Mouse (Mus musculus) embryonic facial prominence, embryonic 12.5 days (tissue): ENCODE measurements around the gene Hdac4. TPM values are rescaled to one million over a fixed set of nuclear protein-coding genes. Genes with fewer than 3 reads are reported as not detected.

Experiments
- ATAC-seq: fragments of 200-750 bp; cut with Nextera tagmentation; 2 replicates; pipeline ENCODE4 v1.8.0; 2017; ENCODE audit not compliant: insufficient number of reproducible peaks, insufficient read depth, low FRiP score, low TSS enrichment
- H3K27ac ChIP-seq: fragments of 300-500 bp; sonication (generic); 2 replicates; pipeline ENCODE4 v1.5.1; 2016; ENCODE audit warnings: mild to moderate bottlenecking
- H3K27me3 ChIP-seq: fragments of 300-500 bp; sonication (generic); 2 replicates; pipeline ENCODE4 v1.6.1; 2016; ENCODE audit warnings: mild to moderate bottlenecking, moderate library complexity
- H3K36me3 ChIP-seq: fragments of 300-500 bp; sonication (generic); 2 replicates; pipeline ENCODE4 v1.6.1; 2016; ENCODE audit warnings: mild to moderate bottlenecking
- H3K4me1 ChIP-seq: fragments of 300-500 bp; sonication (generic); 2 replicates; pipeline ENCODE4 v1.6.1; 2016
- H3K4me2 ChIP-seq: fragments of 300-500 bp; sonication (generic); replicated peaks from 2 replicates; pipeline ENCODE4 v1.6.1; 2016; ENCODE audit warnings: mild to moderate bottlenecking, moderate library complexity
- H3K4me3 ChIP-seq: fragments of 300-500 bp; sonication (generic); 2 replicates; pipeline ENCODE4 v1.5.1; 2016; ENCODE audit warnings: mild to moderate bottlenecking
- H3K9ac ChIP-seq: fragments of 300-500 bp; sonication (generic); 2 replicates; pipeline ENCODE4 v1.6.1; 2016; ENCODE audit warnings: mild to moderate bottlenecking, moderate library complexity
- H3K9me3 ChIP-seq: fragments of 300-500 bp; sonication (generic); 2 replicates; pipeline ENCODE4 v1.6.1; 2016; ENCODE audit warnings: mild to moderate bottlenecking, moderate library complexity
- WGBS: fragments of 180-500 bp; shearing (Covaris S2); methylation state at CpG from one replicate; pipeline ENCODE4 v1.1.7; 2016; 5-methylcytosine and 5-hydroxymethylcytosine counted together
- polyA plus RNA-seq: library from polyadenylated mRNA; unstranded; fragments of >200 nt; fragmentation: Nextera tagmentation; extraction: Ambion mirVana; gene quantifications from 2 replicates; pipeline ENCODE4 v1.2.1, GENCODE M21; 2016

The Hdac4 gene
- polyA plus RNA-seq, 1 experiment from 2014 or later: 24.2 TPM

GRCm38 (mm10) chr1:92034247-92034646, 161.3 kb downstream of the Hdac4 start:
- 86% methylated on average over 3 of the region's 3 CpGs for WGBS
- H3K27me3 ChIP-seq: no peaks in the 10 kb centered on the region
- no peak overlapping the region for H3K4me2 ChIP-seq
- H3K27ac ChIP-seq: no peak overlapping the region
- H3K4me1 ChIP-seq: peaks cover 8% of the 10 kb centered on the region; the same call in 1 of the 2 replicates
- no peak overlapping the region for H3K4me3 ChIP-seq
- H3K9ac ChIP-seq: no peak overlapping the region
- no peaks in the 10 kb centered on the region; the same call in 1 of the 2 replicates for H3K9me3 ChIP-seq
- ATAC-seq: no peak
- H3K36me3 ChIP-seq: peaks cover 14% of the 10 kb centered on the region

GRCm38 (mm10) chr1:92033463-92033862, 162.0 kb downstream of the Hdac4 start:
- 83% methylated on average over 7 of the region's 7 CpGs for WGBS
- ATAC-seq: no peak
- Histone ChIP-seq H3K36me3 (peaks cover 14% of the 10 kb centered on the region), H3K27ac (no peak overlapping the region), H3K9ac (no peak overlapping the region), H3K4me1 (peaks cover 8% of the 10 kb centered on the region; the same call in 1 of the 2 replicates), H3K9me3 (no peaks in the 10 kb centered on the region; the same call in 1 of the 2 replicates), H3K27me3 (no peaks in the 10 kb centered on the region), H3K4me3 (no peak overlapping the region), H3K4me2 (no peak overlapping the region)

- 87% methylated on average over 6 of the region's 6 CpGs for WGBS
- no peak overlapping the region for H3K9ac ChIP-seq
- no peak for ATAC-seq
Observed at GRCm38 (mm10) chr1:92030541-92030940, 165.0 kb downstream of the Hdac4 start.

GRCm38 (mm10) chr1:92028158-92028557, 167.3 kb downstream of the Hdac4 start:
- no peak for ATAC-seq
- no peak overlapping the region for H3K9ac ChIP-seq
- peaks cover 28% of the 10 kb centered on the region for H3K36me3 ChIP-seq
- no peak overlapping the region for H3K4me2 ChIP-seq
- no peak overlapping the region for H3K4me3 ChIP-seq
- 89% methylated on average over 2 of the region's 2 CpGs for WGBS
- H3K4me1 ChIP-seq: no peaks in the 10 kb centered on the region
- H3K9me3 ChIP-seq: no peaks in the 10 kb centered on the region
- H3K27ac ChIP-seq: no peak overlapping the region
- H3K27me3 ChIP-seq: no peaks in the 10 kb centered on the region

More at GRCm38 (mm10) chr1:92030541-92030940, 165.0 kb downstream of the Hdac4 start:
- H3K27me3 ChIP-seq: no peaks in the 10 kb centered on the region
- H3K36me3 ChIP-seq: peaks cover 36% of the 10 kb centered on the region
- no peak overlapping the region for H3K27ac ChIP-seq
- peaks cover 3% of the 10 kb centered on the region; the same call in 1 of the 2 replicates for H3K4me1 ChIP-seq
- no peak overlapping the region for H3K4me2 ChIP-seq
- no peaks in the 10 kb centered on the region; the same call in 1 of the 2 replicates for H3K9me3 ChIP-seq
- no peak overlapping the region for H3K4me3 ChIP-seq

GRCm38 (mm10) chr1:92026351-92026750, 169.1 kb downstream of the Hdac4 start:
- 79% methylated on average over 3 of the region's 3 CpGs for WGBS
- H3K27ac ChIP-seq: no peak overlapping the region

GRCm38 (mm10) chr1:92023906-92024305, 171.6 kb downstream of the Hdac4 start:
- no peak overlapping the region for H3K27ac ChIP-seq
- no peak for ATAC-seq
- peaks cover 21% of the 10 kb centered on the region for H3K36me3 ChIP-seq
- no peaks in the 10 kb centered on the region for H3K4me1 ChIP-seq
- no peak overlapping the region for H3K4me3 ChIP-seq
- no peak overlapping the region for H3K4me2 ChIP-seq
- H3K9ac ChIP-seq: no peak overlapping the region
- WGBS: 89% methylated on average over 3 of the region's 3 CpGs
- H3K9me3 ChIP-seq: no peaks in the 10 kb centered on the region
- no peaks in the 10 kb centered on the region for H3K27me3 ChIP-seq

More at GRCm38 (mm10) chr1:92026351-92026750, 169.1 kb downstream of the Hdac4 start:
- no peaks in the 10 kb centered on the region for H3K4me1 ChIP-seq
- H3K27me3 ChIP-seq: no peaks in the 10 kb centered on the region
- no peak overlapping the region for H3K9ac ChIP-seq
- no peak overlapping the region for H3K4me2 ChIP-seq
- ATAC-seq: no peak
- H3K36me3 ChIP-seq: peaks cover 28% of the 10 kb centered on the region
- H3K9me3 ChIP-seq: no peaks in the 10 kb centered on the region
- H3K4me3 ChIP-seq: no peak overlapping the region

- 84% methylated on average over 4 of the region's 4 CpGs for WGBS
- no peaks in the 10 kb centered on the region for H3K9me3 ChIP-seq
- no peak overlapping the region for H3K4me3 ChIP-seq
- no peak for ATAC-seq
- no peaks in the 10 kb centered on the region for H3K4me1 ChIP-seq
- peaks cover 10% of the 10 kb centered on the region; the same call in 1 of the 2 replicates for H3K36me3 ChIP-seq
- no peak overlapping the region for H3K9ac ChIP-seq
- no peak overlapping the region for H3K27ac ChIP-seq
- no peak overlapping the region for H3K4me2 ChIP-seq
- no peaks in the 10 kb centered on the region for H3K27me3 ChIP-seq
Observed at GRCm38 (mm10) chr1:92022009-92022408, 173.5 kb downstream of the Hdac4 start.

- WGBS: 64% methylated on average over 4 of the region's 4 CpGs
- H3K27ac ChIP-seq: no peak overlapping the region
Observed at GRCm38 (mm10) chr1:92015938-92016672, 179.4 kb downstream of the Hdac4 start.

GRCm38 (mm10) chr1:92015252-92015651, 180.2 kb downstream of the Hdac4 start:
- Histone ChIP-seq H3K4me3 (no peak overlapping the region), H3K4me2 (no peak overlapping the region), H3K9me3 (no peaks in the 10 kb centered on the region), H3K36me3 (peaks cover 15% of the 10 kb centered on the region), H3K9ac (no peak overlapping the region), H3K27me3 (no peaks in the 10 kb centered on the region), H3K27ac (no peak overlapping the region), H3K4me1 (no peaks in the 10 kb centered on the region)
- ATAC-seq: no peak

More at GRCm38 (mm10) chr1:92015938-92016672, 179.4 kb downstream of the Hdac4 start:
- Histone ChIP-seq H3K27me3 (no peaks in the 10 kb centered on the region), H3K4me1 (no peaks in the 10 kb centered on the region), H3K9me3 (no peaks in the 10 kb centered on the region), H3K9ac (no peak overlapping the region), H3K4me2 (no peak overlapping the region), H3K4me3 (no peak overlapping the region), H3K36me3 (peaks cover 15% of the 10 kb centered on the region)
- ATAC-seq: no peak

GRCm38 (mm10) chr1:92014496-92014895, 181.0 kb downstream of the Hdac4 start:
- H3K4me1 ChIP-seq: no peaks in the 10 kb centered on the region
- H3K27me3 ChIP-seq: no peaks in the 10 kb centered on the region
- H3K4me2 ChIP-seq: no peak overlapping the region
- ATAC-seq: no peak
- no peak overlapping the region for H3K27ac ChIP-seq
- no peak overlapping the region for H3K9ac ChIP-seq
- no peak overlapping the region for H3K4me3 ChIP-seq
- H3K9me3 ChIP-seq: no peaks in the 10 kb centered on the region
- peaks cover 15% of the 10 kb centered on the region for H3K36me3 ChIP-seq

- no peak overlapping the region for H3K27ac ChIP-seq
- WGBS: 38% methylated on average over 1 of the region's 1 CpGs
- ATAC-seq: no peak
Observed at GRCm38 (mm10) chr1:92006666-92007065, 188.8 kb downstream of the Hdac4 start.

GRCm38 (mm10) chr1:92005617-92005940, 189.9 kb downstream of the Hdac4 start:
- no peak overlapping the region for H3K27ac ChIP-seq
- no peaks in the 10 kb centered on the region for H3K27me3 ChIP-seq
- H3K9ac ChIP-seq: no peak overlapping the region
- ATAC-seq: no peak
- H3K4me2 ChIP-seq: no peak overlapping the region
- H3K4me3 ChIP-seq: no peak overlapping the region
- H3K4me1 ChIP-seq: peaks cover 8% of the 10 kb centered on the region; the same call in 1 of the 2 replicates
- WGBS: 64% methylated on average over 2 of the region's 2 CpGs
- H3K9me3 ChIP-seq: no peaks in the 10 kb centered on the region
- H3K36me3 ChIP-seq: peaks cover 13% of the 10 kb centered on the region

More at GRCm38 (mm10) chr1:92006666-92007065, 188.8 kb downstream of the Hdac4 start:
- Histone ChIP-seq H3K4me1 (peaks cover 8% of the 10 kb centered on the region; the same call in 1 of the 2 replicates), H3K36me3 (peaks cover 11% of the 10 kb centered on the region; the same call in 1 of the 2 replicates), H3K4me2 (no peak overlapping the region), H3K9ac (no peak overlapping the region), H3K9me3 (no peaks in the 10 kb centered on the region), H3K4me3 (no peak overlapping the region), H3K27me3 (no peaks in the 10 kb centered on the region)
